Mouse (Mus musculus) CD8-positive naive resting alpha-beta T cell, adult 2 months (primary cell): ENCODE measurements around the gene Plekhg4.
A peak's percentile ranks its signal among the peaks of the same experiment; 100 is the strongest.

Experiments
- DNase-seq, 2 experiments: peaks; one replicate each; pipeline ENCODE4 v3.0.0; 2022; ENCODE audit warnings: low read depth in 2 of 2, low spot score in 2 of 2

Gene Plekhg4

DNA sequence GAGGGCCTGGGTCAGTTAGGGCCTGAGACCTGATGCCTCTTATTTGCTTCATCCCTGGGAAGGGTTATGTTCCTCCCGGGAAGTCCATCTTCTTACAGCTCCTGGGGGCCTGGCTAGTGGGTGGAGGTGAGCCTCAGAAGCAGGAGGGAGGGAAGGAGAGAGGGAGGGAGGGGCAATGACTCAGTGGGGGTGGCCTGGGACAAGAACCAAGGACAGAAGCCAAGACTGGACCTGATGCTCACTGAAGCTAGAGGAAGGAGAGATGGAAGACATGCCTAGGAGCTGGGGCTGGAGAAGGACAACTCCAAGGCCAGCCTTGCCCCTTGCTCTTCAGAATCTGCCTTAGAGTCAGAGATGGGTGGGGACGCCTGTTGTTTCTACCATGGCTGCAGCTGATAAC lies at the start of gene Plekhg4:
Plekhg4 (plus strand) TSS at position 243 of the 400 bp plus-strand sequence.
- no peak for DNase-seq

DNA sequence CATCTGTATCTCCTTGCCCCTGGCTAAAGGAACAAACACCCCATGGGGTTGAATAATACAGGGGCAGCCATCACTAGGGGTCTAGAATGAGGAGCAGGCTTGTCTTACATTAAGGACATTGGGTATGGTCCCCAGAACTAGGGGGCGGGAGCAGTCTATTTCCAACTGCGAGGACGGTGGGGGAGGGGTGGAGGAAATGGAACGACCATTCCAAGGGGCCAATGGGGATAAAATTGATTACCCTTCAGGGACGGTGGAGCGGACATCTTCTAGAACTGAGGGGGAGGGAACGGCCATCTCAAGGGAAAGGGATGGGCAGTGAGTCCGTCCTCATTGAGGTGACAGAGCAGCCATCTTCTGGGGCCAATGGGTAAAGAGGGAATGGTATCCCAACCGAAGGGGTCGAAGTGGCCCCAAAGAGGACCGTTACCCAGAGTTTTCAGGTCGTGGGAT lies 47.4 kb upstream of the Plekhg4 start:
- DNase-seq: no peak

DNA sequence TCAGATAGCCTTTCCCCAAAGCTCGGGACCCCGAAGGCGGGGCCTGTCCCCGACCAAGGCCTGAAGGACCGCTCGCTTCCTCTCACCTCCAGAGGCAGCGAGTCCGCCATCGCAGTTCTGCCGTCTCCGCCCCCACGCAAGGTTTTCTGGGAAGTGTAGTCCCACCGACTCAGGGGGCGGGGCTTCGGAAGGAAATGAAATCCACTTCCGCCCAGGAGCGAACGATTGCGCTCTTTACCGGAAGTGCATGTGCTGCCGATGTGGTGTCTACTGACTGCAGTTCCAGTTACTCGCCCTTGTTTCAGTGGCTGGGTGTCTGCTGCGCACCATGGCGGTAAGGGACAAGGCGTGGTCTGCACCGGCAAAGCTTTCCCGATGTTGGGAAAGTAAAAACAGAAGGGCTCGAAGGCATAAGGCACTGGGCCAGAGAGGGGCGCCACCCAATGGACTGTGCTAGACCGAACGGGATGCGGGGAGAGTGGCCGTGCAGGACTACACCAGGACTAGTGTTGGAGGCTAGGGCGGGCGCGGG lies 46.9 kb upstream of the Plekhg4 start, which contains the start of the genes Lrrc29 and Tmem208:
Lrrc29 (minus strand) TSS at position 138 of the 532 bp plus-strand sequence.
Tmem208 (plus strand) TSS at position 214 of the 532 bp plus-strand sequence.
- DNase-seq: peak; percentile 93 to 97

DNA sequence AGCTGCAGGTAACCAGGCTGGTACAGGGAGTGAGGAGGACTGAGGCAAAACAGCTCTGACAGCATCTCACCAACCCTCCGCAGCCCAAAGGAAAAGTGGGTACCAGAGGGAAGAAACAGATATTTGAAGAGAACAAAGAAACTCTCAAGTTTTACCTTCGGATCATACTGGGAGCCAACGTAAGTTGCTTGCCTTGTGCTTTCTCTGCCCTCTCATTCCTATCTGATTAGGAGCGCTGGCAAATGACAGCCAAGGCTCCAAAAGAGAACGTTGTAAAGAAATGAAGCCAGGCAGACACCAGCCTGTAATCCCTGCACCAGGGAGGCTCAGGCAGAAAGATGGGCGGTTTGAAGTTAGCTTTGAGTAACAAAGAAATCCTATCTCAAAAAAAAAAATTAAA lies 46.1 kb upstream of the Plekhg4 start:
- DNase-seq: no peak

DNA sequence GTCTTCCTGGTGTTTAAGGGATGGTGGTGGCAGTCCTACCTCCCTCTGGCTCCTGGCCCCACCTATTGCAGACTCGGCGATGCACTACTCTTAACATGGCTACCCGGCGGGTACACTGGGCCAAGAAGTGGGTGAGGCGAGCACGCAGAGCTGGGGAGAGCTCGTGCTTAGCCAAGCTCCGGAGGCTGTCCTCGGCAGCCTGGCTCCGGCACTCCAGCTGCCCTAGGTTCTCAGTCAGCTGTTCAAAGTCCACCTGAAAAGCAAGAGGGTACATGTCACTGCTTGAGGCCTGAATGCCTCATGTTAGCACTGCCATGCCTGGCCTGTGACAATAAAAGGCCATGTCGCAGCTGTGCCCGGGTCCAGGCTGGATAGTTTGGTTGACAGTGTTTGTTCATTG lies 42.7 kb upstream of the Plekhg4 start:
- no peak for DNase-seq

DNA sequence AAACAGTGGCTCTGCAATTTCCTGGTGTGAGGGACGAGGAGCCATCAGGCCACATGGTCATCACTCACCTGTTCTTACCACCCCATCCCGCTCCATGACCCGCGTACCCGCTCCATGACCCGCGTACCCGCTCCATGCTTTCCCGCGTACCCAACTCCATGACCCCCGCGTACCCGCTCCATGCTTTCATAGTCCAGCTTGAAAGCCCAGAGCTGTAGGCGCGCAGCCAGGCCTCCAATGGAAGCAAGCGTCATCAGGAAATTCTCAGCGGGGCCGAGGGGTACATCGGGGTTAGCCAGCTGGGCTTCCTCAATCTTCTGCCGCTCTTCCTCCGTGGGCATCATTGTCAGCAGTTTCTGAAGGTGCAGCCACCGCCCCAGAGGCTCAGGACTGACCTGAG lies 41.6 kb upstream of the Plekhg4 start:
- DNase-seq: no peak

DNA sequence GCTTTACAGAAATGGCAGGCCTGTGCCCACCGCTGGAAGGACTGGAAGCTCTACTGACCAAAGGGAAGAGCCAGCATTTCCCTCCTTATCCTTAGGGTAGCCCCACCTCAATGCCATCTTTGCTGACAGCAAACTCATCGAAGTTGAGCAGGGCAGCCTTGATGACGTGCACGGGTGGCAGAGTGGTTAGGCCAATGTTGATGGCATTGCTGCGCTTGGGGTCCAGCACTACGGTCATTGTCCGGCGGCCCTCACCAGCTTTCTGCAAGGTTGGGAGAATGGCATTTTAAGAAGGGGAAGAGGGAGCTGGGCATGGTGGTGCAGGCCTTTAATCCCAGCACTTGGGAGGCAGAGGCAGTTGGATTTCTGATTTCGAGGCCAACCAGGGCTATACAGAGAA lies 41.1 kb upstream of the Plekhg4 start:
- DNase-seq: no peak

DNA sequence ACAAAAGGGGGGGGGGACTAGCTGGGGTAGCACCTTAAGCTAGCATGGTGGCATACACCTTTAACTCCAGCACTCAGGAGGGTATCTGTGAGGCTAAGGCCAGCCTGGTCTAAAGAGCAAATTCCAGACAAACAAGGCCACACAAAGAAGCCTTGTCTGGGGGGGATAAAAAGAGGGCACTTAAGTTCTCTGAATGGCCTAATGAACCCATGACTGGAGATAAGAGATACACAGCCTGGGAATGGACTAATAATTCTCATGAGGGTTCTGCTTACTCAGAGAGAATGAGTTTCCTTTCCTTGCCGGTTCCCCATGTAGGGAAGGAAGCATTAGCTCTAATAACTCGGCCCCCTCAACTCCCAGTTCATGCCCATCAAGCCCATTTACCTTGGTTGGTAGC lies 40.6 kb upstream of the Plekhg4 start:
- no peak for DNase-seq

DNA sequence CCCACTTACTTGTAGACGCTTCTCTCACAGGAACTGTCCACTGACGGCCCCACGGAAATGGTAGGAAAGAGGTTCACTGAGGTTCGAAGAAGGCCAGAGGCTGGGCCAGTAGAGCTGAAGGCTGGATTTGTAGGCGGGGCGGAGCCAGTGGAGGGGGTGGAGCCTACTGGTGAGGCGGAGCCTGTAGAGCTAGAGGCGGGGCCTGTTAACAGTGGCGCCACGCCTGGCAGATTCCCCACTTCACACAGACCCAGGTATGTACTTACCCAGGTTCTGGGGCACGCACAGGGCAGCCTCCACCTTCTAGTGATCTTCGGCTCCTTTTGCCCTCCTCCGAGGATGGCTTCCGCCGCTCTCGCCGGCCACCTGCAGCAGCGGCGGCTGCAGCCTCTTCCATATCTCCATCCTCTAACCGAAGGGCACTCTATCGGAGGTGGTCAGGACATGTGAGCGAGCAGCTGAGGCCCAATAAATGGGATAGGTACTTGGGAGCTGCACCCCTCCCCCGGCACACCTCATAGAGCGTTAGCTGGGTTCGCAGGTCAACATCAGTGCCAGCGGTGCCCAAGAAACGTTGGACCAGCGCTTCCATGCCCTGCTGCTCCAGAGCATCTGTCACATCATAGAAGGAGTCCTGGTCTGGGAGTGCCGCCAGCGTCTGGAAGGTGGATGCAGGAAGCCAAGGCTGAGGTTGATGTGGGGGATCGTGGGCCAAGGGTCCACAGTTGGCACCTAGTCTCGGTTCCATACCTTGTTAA lies 36.5 kb upstream of the Plekhg4 start:
- no peak for DNase-seq

DNA sequence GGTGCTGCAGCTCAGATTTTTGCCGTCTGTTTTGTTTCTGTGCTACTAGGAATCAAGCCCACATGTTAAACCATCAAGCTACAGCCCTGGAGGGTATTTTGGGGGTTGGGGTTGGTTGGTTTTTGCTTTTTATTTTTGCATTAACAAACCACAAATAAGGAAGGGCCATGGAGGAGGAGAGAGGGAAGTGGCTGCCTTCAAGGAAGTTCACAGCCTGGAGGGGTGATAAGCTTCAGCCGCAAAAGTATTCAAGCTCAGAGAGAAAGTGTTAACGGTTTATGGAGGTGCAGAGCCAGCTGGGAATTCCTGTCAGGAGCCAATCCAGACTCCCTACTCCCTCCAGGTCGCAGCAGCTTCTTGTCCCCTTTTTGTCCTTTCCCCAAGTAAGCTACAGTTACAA lies 34.1 kb upstream of the Plekhg4 start:
- DNase-seq: no peak

DNA sequence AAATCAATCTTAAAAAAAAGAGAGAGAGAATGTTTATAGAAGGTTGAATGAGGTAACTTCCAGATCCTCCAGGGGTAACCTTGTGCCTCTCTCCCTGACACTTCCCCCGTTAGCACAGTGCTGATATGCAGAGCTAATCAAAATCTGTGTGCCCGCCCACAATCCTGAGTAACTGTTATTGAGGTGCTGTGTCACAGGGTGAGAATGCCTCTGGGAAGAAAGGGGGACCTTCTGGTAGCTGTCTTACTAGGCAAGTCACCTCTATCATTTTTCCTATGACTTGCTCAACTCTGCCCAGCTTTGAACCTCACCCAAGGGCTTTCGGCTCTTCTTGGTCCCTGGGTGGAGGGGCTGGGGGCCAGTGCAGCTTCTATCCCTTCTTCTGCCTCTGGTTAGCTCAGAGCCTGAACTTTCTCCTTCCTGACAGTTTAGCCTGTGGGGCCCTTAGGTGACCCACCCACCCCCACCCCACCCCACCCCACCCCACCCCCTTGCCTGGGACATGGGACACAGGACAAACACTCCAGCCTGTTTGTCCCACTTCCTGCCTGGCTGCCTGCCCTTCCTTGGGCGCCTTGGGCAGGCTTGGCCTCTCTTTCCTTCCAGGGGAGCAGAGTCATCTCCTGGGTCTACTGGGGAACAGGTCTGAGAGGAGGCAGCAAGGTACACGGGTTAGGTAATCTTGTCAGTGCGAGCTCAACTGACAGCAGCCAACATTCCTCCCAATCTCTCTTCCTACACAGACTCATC lies 33.0 kb upstream of the Plekhg4 start:
- no peak for DNase-seq

DNA sequence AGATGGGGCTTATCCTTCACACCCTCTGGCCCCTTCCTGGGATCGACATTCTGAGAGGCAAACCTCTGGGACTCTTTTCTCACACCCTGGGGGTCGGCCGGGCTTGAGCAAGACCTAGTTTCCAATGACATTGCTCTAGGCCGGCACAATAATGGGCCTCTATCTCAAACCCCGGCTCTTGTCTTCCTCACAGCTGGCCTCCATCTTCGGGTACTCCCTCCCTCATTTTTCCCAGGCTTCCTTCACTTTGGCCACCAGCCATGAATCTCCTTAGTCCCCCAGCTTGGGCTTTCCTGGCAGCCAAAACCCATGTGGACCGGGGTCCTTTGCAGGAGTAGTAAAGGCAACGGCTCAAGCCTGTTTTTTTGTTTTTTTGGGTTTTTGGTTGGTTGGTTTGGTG lies 31.7 kb upstream of the Plekhg4 start:
- DNase-seq: no peak

DNA sequence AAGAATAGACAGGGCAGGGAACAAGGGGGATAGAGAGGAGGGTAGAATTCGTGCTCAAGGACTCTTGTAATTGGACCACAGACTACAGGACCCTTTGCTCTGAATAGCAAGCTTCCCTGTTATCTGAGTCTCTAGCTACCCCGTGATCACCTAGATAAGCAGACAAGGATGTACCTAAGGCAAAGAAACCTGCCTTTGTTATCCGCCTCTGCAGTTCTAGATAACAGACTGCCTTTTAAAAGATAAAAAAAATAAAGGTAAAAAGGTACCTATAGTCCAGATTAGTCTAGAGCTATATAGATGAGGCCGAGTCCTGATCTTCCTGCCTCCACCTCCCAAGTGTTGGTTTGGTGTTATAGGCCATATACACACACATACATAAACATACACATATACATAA lies 30.3 kb upstream of the Plekhg4 start:
- DNase-seq: no peak

DNA sequence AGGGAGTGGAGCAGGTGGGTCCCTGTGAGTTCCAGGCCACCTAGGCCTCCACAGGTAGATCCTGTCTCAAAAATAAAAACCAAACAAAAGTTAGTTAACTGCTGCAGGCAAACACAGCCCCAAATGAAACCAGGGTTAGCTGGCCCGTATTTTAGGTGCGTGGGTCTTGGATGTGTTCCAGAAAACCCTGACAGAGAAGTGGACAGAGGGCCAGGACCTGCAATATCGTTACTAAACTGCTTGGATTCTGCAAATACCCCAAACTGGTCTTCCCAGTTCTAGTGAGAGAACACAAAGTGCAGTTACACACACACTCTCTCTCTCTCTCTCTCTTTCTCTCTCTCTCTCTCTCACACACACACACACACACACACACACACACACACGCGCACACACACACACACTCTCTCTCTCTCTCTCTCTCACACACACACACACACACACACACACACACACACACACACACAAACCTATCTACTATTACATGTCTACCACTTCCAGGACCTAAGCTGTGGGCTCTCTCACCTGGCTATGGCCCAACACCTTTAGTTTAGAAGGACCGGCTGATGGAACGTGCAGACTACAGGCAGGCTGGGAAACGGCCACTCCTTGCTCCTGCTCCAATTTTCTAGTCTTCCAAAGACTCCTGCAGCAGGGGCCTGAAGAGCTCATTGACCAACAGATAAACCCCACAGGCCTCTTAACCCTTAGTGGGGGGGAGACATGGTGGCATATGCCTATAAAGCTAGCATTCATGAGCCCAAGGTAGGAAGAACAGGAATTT lies 29.1 kb upstream of the Plekhg4 start:
- no peak for DNase-seq

DNA sequence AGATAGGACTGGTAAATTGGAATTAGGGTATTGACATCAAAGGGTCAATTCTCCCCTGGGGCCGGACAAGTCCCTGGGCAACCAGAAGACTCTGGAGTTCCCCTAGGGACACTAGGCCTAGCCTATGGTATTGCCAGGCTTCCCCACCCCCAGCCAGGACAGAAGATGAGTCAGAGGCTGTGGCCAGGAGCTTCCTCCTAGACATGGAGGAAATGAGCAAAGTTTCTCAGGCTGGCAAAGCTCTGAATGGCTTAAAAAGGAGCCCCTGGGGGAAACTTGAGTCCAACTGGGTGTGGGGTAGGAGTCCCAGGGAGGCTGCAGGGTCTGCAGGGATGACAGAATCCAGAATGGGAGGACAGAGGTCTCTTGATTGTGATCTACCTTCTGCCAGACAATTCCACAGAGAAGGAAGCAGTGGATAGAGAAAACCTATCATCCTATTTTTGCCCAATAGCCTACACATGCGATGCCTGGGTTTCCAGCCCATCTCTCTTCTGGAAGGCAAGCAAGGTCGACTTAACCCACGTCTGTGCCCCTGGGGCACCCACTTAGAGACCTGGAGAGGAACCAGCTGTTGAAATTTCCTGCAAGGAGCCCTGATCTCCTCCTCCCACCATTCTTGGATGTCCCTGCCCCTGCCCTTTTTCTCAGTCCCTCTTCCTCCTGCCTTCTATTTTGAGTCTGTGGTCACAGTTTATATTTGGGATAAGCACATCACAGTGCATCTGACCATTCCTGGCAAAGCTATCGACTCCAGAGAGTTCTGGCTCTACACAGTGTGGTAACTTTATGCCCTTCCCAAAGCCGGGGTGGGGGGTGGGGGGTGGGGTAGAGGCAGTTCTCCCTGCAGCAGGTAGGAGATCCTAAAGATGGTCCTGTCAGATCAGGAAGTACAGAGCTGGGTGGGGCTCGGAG lies 27.8 kb upstream of the Plekhg4 start:
- DNase-seq: no peak

DNA sequence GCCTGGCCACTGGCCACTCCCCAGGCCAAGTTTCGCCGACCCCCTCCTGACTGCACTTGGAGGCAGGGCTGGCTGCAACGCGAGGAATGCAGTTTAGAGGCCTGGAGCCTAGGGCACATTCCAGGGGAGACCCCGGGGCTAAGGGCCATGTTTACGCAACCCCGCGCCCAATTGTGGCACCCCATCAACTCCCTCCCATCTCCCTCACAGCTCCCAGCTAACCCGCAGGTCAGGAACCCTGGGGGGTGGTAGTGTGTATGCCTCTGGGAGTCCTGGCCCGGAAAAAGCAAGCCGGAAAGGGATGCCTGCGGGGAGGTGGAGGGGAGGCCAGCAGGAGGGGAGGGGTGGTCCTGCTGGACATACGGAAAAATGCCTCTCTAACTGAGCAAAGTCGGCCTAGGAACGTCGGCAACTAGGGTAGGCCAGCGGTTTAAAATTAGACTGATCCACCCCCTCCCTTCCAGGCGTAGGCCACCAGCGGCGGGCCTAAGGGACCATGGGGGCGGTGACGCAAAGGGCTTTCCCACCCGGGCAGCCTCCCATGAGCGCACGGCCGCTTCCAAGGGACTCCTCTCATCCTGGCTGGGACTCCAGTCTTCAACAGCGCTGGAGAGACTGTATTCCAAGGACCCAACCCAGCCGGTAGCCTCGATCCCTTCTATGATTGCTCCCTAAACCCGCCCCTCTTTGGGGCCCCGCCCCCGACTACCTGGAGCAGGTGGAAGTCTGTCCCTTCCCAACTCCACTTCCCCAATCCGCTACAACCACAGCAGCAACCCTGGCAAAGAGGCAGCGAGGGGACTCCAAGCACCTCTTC lies 26.3 kb upstream of the Plekhg4 start:
- DNase-seq: no peak

DNA sequence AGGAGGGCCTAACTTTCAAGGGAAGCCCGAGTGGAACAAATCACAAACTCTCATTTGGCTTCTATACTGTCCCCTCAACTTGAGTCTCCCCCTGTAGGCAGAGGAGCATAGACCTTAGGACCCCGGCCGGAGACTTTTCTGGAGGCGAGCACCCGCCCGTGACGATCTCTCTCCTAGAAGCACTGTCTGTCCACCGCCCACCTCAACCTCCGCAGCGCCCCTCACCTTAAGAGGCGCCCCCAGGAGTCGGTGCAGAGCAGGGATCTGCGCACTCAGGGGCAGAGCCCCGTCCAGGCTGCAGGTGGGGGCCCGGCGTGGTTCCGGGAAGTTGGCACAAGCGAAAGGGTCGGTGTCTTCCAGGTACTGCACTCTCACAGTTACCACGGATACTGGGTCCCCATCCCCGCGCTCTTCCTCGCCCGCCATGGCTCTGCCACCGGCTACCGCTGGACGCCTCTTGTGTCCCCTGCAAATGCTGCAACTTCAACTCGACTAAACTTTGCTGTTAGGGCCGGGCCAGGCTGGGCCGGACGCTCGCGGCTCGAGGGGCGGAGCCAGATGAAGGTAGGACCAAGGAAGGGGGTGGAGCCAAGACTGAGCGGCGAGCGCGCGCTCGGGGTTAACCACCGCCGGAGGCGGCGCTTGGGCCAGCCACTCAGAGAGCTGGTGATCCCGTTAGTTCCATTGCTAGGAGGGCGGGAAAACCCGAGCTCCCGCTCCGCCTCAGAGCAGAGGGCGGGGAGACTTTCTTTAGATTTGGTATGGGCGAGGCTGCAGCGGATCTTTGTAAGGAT lies 25.4 kb upstream of the Plekhg4 start, which contains the start of gene Fhod1:
Fhod1 (minus strand) TSS at position 526 of the 794 bp plus-strand sequence.
- DNase-seq: peak; percentile 64

DNA sequence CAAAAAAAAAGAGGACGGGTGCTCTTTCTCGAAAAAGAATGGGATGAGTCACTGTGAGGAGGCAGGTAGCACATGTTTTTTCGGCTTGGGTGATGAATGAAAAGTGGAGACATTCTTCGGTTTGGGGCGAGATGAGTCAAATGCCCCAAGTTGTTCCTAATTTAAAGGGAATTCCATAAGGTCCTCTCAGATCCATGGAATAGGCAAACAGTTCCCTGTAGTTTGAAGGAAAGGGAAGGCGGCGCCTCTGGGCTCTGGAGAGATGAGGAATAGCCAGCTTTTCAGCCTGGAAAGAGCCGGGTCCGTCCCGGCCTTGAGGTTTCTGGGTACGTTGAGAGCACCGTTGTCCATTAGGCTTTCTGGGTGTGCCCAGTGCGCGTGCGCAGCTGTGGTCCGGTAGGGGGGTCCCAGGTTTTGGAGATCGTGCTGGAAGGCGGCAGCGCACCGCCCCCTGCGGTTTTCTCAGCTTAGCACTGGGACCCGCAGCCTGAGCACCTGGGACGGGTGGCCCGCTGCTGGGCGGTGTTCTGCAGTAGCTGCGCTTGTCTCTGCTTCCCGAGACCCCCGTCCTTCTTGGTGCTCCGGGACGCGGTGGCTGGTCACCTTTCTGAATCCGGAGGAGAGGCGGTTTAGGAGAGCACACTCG lies 24.5 kb upstream of the Plekhg4 start, which contains the start of gene Slc9a5:
Slc9a5 (plus strand) TSS at position 394 of the 646 bp plus-strand sequence.
- DNase-seq: peak; percentile 13 to 27
